Mouse (Mus musculus) stomach, embryonic 14.5 days (tissue): Measurements from ENCODE around the gene Itfg2. TPM values are rescaled to one million over a fixed set of nuclear protein-coding genes. Genes with fewer than 3 reads are reported as not detected.
A peak's percentile ranks its signal among the peaks of the same experiment; 100 is the strongest.

Experiments used
- ATAC-seq: fragments of 200-750 bp; cut with Nextera tagmentation; 2 replicates; pipeline ENCODE4 v1.8.0; 2017; ENCODE audit warnings: low read depth, moderate TSS enrichment; ENCODE audit not compliant: insufficient number of reproducible peaks, insufficient read depth, low FRiP score
- H3K27ac ChIP-seq: fragments of 300-500 bp; sonication (generic); 2 replicates; pipeline ENCODE4 v1.5.1; 2014; ENCODE audit warnings: mild to moderate bottlenecking, low read length, moderate library complexity, mixed read lengths
- H3K27me3 ChIP-seq: fragments of 300-500 bp; sonication (generic); 2 replicates; pipeline ENCODE4 v1.6.1; 2014; ENCODE audit warnings: low read length, control low read depth, mixed read lengths; ENCODE audit not compliant: control insufficient read depth, insufficient read depth
- H3K36me3 ChIP-seq: fragments of 300-500 bp; sonication (generic); 2 replicates; pipeline ENCODE4 v1.6.1; 2014; ENCODE audit warnings: mild to moderate bottlenecking, control low read depth, low read length, moderate library complexity, mixed read lengths; ENCODE audit not compliant: control insufficient read depth, insufficient read depth
- H3K4me1 ChIP-seq: fragments of 300-500 bp; sonication (generic); 2 replicates; pipeline ENCODE4 v1.6.1; 2014; ENCODE audit warnings: low read length, control low read depth, mixed read lengths; ENCODE audit not compliant: control insufficient read depth, insufficient read depth
- H3K4me2 ChIP-seq: fragments of 300-500 bp; sonication (generic); replicated peaks from 2 replicates; pipeline ENCODE4 v1.6.1; 2014; ENCODE audit warnings: low read depth, low read length, control low read depth
- H3K4me3 ChIP-seq: fragments of 300-500 bp; sonication (generic); 2 replicates; pipeline ENCODE4 v1.5.1; 2014; ENCODE audit warnings: low read depth, low read length, control low read depth
- H3K9ac ChIP-seq: fragments of 300-500 bp; sonication (generic); replicated peaks from 2 replicates; pipeline ENCODE4 v1.6.1; 2014; ENCODE audit warnings: low read depth, mild to moderate bottlenecking, control low read depth, low read length, moderate library complexity, mixed read lengths
- H3K9me3 ChIP-seq: fragments of 300-500 bp; sonication (generic); 2 replicates; pipeline ENCODE4 v1.6.1; 2016; ENCODE audit warnings: low read depth, low read length, control low read depth; ENCODE audit not compliant: control insufficient read depth
- WGBS: fragments of 180-500 bp; shearing (Covaris S2); extraction: QIAGEN DNeasy Blood & Tissue Kit; methylation state at CpG from one replicate; pipeline ENCODE4 v1.1.7; 2014; 5-methylcytosine and 5-hydroxymethylcytosine counted together
- polyA plus RNA-seq: library from polyadenylated mRNA; unstranded; fragments of >200 nt; fragmentation: Nextera tagmentation; extraction: Ambion mirVana; gene quantifications from 2 replicates; pipeline ENCODE4 v1.2.1, GENCODE M21; 2014

The Itfg2 gene
- polyA plus RNA-seq, 1 experiment from 2014 or later: 33.4 TPM

DNA sequence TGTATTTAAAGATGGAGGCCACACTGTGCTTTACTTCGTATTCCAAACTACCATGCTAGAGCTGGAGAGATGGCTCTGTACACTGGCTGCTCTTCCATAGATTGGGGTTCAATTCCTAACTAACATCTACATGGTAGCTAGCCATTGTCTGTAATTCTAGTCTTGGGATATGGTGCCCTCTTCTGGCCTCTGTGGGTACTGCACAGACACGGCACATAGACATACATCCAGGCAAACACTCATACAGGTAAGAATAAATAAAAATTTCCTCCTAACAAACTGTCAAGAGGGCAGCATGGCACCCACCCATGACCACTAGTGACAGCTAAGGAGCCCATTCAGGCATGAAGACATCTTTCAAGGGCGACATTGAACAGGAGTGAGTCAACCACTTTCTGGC lies 13.6 kb downstream of the Itfg2 start:
- Histone ChIP-seq H3K36me3 (peaks cover 56% of the 10 kb centered on the region), H3K4me2 (no peak overlapping the region), H3K9ac (no peak overlapping the region), H3K4me1 (no peaks in the 10 kb centered on the region), H3K9me3 (no peaks in the 10 kb centered on the region), H3K27ac (no peak overlapping the region), H3K27me3 (no peaks in the 10 kb centered on the region), H3K4me3 (no peak overlapping the region)
- no peak; the same call in 1 of the 2 replicates for ATAC-seq
- 19% methylated on average over 3 of the region's 3 CpGs for WGBS

DNA sequence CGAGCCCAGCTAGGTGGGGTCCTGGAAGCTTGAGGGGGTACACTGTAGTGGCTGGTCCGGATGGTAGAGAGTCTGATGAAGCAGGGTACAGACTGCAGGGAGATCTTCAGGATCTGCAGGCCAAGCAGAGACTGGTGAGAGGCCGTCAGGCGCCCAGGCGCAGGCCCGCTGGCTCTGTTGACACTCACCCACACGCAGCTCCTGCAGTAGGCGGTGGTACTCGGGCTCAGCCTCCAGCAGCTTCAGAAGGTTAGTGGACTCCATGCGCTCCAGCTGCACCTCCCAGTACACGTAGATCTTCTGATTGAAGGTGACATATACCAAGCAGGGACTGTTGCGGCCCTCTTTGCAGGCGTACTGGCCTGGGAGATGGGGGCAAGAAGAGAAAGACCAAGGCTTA lies 14.4 kb downstream of the Itfg2 start:
- 94% methylated on average over 13 of the region's 13 CpGs for WGBS
- no peak overlapping the region for H3K27ac ChIP-seq
- H3K9ac ChIP-seq: no peak overlapping the region
- H3K36me3 ChIP-seq: peaks cover 50% of the 10 kb centered on the region
- no peaks in the 10 kb centered on the region for H3K27me3 ChIP-seq
- no peak overlapping the region for H3K4me2 ChIP-seq
- ATAC-seq: no peak
- H3K9me3 ChIP-seq: no peaks in the 10 kb centered on the region
- H3K4me3 ChIP-seq: no peak overlapping the region
- H3K4me1 ChIP-seq: no peaks in the 10 kb centered on the region

DNA sequence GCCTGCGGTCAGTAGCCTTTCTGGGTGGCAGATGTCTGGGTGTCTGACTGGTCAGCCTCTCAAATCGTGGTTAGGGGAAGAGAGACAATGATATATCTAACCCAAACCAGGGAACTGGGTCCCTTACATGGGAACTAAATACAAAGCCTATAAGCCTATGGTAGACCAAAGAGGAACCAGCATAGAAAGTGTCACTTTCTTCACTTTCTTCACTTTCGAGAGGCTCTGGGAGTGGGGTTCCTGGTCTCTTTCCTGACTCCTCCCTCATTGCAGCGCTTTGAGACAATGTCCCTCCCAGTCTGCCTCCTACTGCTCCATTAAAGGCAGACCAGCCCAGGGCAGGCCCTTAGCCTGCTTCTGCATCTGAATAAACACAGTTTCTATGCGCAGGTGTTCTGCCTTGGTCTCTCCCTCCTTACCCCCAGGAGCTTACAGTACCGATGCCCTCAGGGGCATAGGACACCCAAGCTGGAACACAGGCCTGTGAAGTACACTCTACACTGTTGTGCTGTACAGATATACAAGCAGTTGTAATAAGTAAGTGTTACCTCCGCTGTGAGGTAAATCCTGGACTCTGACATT lies 16.1 kb downstream of the Itfg2 start:
- no peak for ATAC-seq
- H3K36me3 ChIP-seq: peaks cover 48% of the 10 kb centered on the region
- H3K4me2 ChIP-seq: no peak overlapping the region
- no peak overlapping the region for H3K4me3 ChIP-seq
- H3K9me3 ChIP-seq: no peaks in the 10 kb centered on the region
- 88% methylated on average over 7 of the region's 7 CpGs for WGBS
- no peaks in the 10 kb centered on the region for H3K27me3 ChIP-seq
- no peak overlapping the region for H3K9ac ChIP-seq
- no peak overlapping the region for H3K27ac ChIP-seq
- H3K4me1 ChIP-seq: no peaks in the 10 kb centered on the region

DNA sequence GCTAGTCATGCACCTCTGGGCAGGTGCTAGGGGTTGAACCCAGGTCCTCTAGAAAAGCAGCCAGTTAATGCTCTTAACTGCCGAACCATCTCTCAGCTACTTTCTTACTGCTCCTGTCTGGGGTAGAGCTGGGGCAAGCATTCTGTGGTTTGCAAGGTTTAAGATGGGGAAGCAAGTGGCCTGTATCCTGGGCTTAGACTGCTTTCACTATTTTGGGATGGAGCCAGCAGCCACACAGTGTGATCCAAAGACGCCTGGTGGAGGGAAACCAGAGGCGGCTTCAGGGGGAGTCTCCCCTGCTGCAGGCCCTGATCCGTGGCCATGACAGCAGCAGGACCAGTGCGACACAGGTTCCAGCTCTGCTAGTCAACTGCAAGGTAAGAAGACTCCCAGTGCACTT lies 20.0 kb downstream of the Itfg2 start:
- no peak overlapping the region for H3K4me3 ChIP-seq
- H3K27ac ChIP-seq: no peak overlapping the region
- H3K4me1 ChIP-seq: no peaks in the 10 kb centered on the region
- H3K9me3 ChIP-seq: no peaks in the 10 kb centered on the region
- no peak overlapping the region for H3K9ac ChIP-seq
- H3K27me3 ChIP-seq: no peaks in the 10 kb centered on the region
- H3K36me3 ChIP-seq: peaks cover 22% of the 10 kb centered on the region
- WGBS: 49% methylated on average over 5 of the region's 5 CpGs
- H3K4me2 ChIP-seq: no peak overlapping the region
- no peak for ATAC-seq

DNA sequence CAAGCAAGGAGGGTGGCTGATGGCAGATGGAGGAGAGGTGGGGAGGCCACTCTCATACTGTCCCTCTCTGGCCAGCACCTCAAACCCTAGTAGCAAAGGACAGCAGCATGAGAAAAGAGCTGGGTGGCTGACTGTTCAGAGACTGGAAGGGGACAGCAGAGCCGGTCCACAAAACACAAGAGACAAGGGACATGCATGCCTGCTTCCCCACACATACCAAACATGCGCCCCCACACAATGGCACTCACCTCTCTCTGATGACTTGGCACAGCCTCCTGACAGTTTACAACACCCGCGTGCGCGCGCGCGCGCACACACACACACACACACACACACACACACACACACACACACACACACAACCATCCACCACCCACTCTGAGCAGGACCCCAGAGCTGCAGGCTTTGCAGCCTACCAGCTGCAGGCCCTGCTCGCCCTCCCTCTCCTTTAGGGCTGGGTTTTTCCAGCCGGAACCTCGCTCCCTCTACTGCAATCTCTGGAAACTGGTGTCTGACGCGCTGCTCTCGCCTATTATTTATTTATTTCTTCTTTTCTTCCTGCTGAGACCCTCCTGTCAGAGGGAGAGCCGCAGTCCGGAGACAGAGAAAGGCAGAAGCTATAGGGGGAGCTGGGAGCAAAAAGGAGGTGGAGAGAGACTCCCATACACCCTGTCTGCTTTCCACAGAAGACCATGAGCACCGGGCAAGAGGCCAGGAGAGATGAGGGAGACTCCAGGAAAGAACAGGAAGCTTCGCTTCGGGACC lies 25.1 kb downstream of the Itfg2 start:
- peak; percentile 76; the same call in 1 of the 2 replicates for ATAC-seq
- peak overlapping the region; percentile 23; the same call in 1 of the 2 replicates for H3K27ac ChIP-seq

DNA sequence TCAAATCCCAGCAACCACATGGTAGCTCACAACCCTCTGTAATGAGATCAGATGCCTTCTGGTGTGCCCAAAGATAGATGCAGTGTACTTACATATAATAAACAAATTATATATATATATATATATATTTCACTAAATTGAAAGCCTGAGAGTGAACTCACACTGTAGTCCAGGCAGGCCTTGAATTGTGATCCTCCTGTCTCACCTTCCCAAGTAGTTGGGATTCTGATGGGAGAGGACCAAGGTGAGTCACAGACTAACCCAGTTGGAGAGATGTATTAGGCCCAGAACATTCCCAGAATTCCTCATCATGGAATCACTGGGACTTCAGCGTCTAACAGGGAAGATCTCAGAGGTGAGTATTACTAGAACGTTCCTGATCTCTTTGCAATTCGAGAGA lies 25.7 kb downstream of the Itfg2 start, which contains the start of gene Nrip2:
TSS of gene Nrip2 (plus strand) at position 301 of the 400 bp plus-strand sequence.
- Histone ChIP-seq H3K9ac (no peak within 1 kb of the TSS), H3K4me3 (peak within 1 kb of the TSS; percentile 20), H3K27ac (peak within 1 kb of the TSS; percentile 23; the same call in 1 of the 2 replicates), H3K4me1 (peaks cover 2% of the 10 kb centered on the region; the same call in 1 of the 2 replicates), H3K36me3 (no peaks in the 10 kb centered on the region), H3K27me3 (no peaks in the 10 kb centered on the region), H3K9me3 (no peaks in the 10 kb centered on the region), H3K4me2 (peak within 1 kb of the TSS; percentile 39)
- ATAC-seq: no peak
- WGBS: 77% methylated on average over 3 of the region's 3 CpGs

More for the DNA sequence above, 25.1 kb downstream of the Itfg2 start:
- peaks cover 2% of the 10 kb centered on the region; the same call in 1 of the 2 replicates for H3K4me1 ChIP-seq
- no peak overlapping the region for H3K9ac ChIP-seq
- no peaks in the 10 kb centered on the region for H3K36me3 ChIP-seq
- H3K27me3 ChIP-seq: no peaks in the 10 kb centered on the region
- peak overlapping the region; percentile 39 for H3K4me2 ChIP-seq
- no peaks in the 10 kb centered on the region for H3K9me3 ChIP-seq
- WGBS: 22% methylated on average over 20 of the region's 21 CpGs
- H3K4me3 ChIP-seq: peak overlapping the region; percentile 20

DNA sequence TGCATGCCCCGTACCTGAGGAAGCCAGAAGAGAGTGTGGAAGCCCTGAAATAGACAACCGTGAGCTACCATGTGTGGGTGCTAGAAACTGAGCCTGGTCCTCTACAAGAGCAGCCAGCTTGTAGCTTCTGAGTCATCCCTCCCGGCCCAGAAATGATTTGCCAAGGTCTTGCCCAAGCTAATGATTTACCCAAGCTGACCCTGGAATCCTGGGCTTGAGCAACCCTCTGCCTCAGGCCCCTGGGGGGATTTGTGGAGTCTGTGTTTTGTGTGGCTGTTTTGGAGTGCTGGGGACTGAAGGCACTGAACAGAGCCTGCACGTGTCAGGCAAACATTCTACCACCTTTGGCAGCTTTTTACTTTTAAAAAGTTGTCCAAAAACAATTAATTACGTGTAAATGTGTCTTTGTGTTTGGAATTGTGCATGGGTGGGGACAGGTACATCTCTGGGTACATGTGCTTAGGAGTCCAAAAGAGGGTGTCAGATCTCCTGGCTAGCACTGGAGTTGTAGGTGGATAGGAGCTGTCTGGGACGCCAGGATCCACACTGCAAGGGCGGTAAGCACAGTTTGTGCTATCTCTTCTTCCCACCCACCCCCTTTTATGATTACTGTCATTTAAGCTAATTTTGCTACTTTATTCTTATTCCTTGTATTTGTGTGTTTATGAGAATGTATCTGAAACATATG lies 27.0 kb downstream of the Itfg2 start:
- no peak for ATAC-seq
- no peaks in the 10 kb centered on the region for H3K9me3 ChIP-seq
- H3K9ac ChIP-seq: no peak overlapping the region
- H3K4me2 ChIP-seq: no peak overlapping the region
- H3K4me3 ChIP-seq: no peak overlapping the region
- 76% methylated on average over 7 of the region's 7 CpGs for WGBS
- no peaks in the 10 kb centered on the region for H3K36me3 ChIP-seq
- no peak overlapping the region for H3K27ac ChIP-seq
- H3K4me1 ChIP-seq: peaks cover 2% of the 10 kb centered on the region; the same call in 1 of the 2 replicates
- H3K27me3 ChIP-seq: no peaks in the 10 kb centered on the region

DNA sequence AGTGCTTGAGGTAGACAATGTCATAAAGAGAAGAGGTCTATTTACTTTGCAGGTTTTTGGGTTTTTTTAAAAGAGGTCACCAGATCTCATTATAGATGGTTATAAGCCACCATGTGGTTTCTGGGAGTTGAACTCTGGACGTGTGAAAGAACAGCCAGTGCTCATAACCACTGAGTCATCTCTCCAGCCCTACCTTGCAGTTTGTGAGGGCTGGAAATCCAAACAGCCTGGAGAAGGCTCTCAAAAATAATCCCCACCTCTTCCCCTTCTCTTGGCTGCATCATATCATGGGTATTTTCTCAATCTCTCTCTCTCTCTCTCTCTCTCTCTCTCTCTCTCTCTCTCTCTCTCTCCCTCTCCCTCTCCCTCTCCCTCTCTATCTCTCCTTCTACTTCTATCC lies 34.0 kb downstream of the Itfg2 start:
- Histone ChIP-seq H3K9ac (no peak overlapping the region), H3K4me1 (no peaks in the 10 kb centered on the region), H3K4me2 (no peak overlapping the region), H3K9me3 (no peaks in the 10 kb centered on the region), H3K27ac (no peak overlapping the region), H3K36me3 (no peaks in the 10 kb centered on the region), H3K27me3 (no peaks in the 10 kb centered on the region), H3K4me3 (no peak overlapping the region)
- ATAC-seq: no peak
- WGBS: 44% methylated on average over 1 of the region's 1 CpGs
